Mouse (Mus musculus): Measurements from ENCODE around the gene Csnk1g1.

Gene Csnk1g1

GRCm38 (mm10) chr9:66068056-66068455 lies 159.3 kb downstream of the Csnk1g1 start:
- DNase-seq (ENCODE audit: low spot score) = no peak

GRCm38 (mm10) chr9:66068971-66069391 lies 160.3 kb downstream of the Csnk1g1 start:
- DNase-seq (ENCODE audit: low spot score) = peak; percentile 38

- peak; percentile 78 for DNase-seq (ENCODE audit: low spot score)
Measured at GRCm38 (mm10) chr9:66069583-66069982, 160.9 kb downstream of the Csnk1g1 start, which contains the start of gene Snx22. Gene Snx22, minus strand, starts transcription at chr9:66069719.

GRCm38 (mm10) chr9:66070151-66070550 lies 161.4 kb downstream of the Csnk1g1 start:
- DNase-seq (ENCODE audit: low spot score) = no peak

- DNase-seq (ENCODE audit: low spot score) = no peak
Measured at GRCm38 (mm10) chr9:66072754-66073153, 164.0 kb downstream of the Csnk1g1 start.

- DNase-seq (ENCODE audit: low spot score) = no peak
Measured at GRCm38 (mm10) chr9:66078072-66078471, 169.3 kb downstream of the Csnk1g1 start.

GRCm38 (mm10) chr9:66078493-66078892 lies 169.8 kb downstream of the Csnk1g1 start:
- DNase-seq (ENCODE audit: low spot score) = peak; percentile 45

- DNase-seq (ENCODE audit: low spot score) = no peak
Measured at GRCm38 (mm10) chr9:66080804-66081459, 172.2 kb downstream of the Csnk1g1 start.

GRCm38 (mm10) chr9:66081999-66082398 lies 173.3 kb downstream of the Csnk1g1 start:
- no peak for DNase-seq (ENCODE audit: low spot score)

GRCm38 (mm10) chr9:66084171-66084570 lies 175.4 kb downstream of the Csnk1g1 start:
- DNase-seq (ENCODE audit: low spot score) = no peak

GRCm38 (mm10) chr9:66087062-66087461 lies 178.3 kb downstream of the Csnk1g1 start:
- no peak for DNase-seq (ENCODE audit: low spot score)

GRCm38 (mm10) chr9:66088411-66088810 lies 179.7 kb downstream of the Csnk1g1 start:
- DNase-seq (ENCODE audit: low spot score) = peak; percentile 65

- no peak for DNase-seq (ENCODE audit: low spot score)
Measured at GRCm38 (mm10) chr9:66090593-66091244, 182.0 kb downstream of the Csnk1g1 start.

- no peak for DNase-seq (ENCODE audit: low spot score)
Measured at GRCm38 (mm10) chr9:66091327-66092231, 182.9 kb downstream of the Csnk1g1 start.

GRCm38 (mm10) chr9:66092664-66093063 lies 183.9 kb downstream of the Csnk1g1 start:
- no peak for DNase-seq (ENCODE audit: low spot score)

Measured in layer of hippocampus, adult 11-12 months (tissue).